Mouse (Mus musculus) megakaryocyte, embryonic 14.5 days (primary cell): ENCODE measurements around the gene 4930524J08Rik.

Source experiments
- FLI1 ChIP-seq: IDR thresholded peaks from 2 replicates; pipeline ENCODE4 v1.6.1; 2012; ENCODE audit warnings: low read length, inconsistent platforms, mixed read lengths
- GATA1 ChIP-seq: IDR thresholded peaks from 3 replicates; pipeline ENCODE4 v1.6.1; 2012; ENCODE audit warnings: mixed read lengths, low read length, inconsistent platforms, borderline replicate concordance

- TF ChIP-seq GATA1: no peak
- no peak for TF ChIP-seq FLI1
Measured at GRCm38 (mm10) chr5:100005431-100005830, 26.6 kb downstream of the 4930524J08Rik start.
